Mouse (Mus musculus) T-cell, adult 66 days (primary cell): ENCODE results near the gene Ndufaf7. TPM values are rescaled to one million over a fixed set of nuclear protein-coding genes. Genes with fewer than 3 reads are reported as not detected.

ENCODE experiments used
- total RNA-seq, 2 experiments: library from RNA; stranded (reverse); gene quantifications; 3 replicates in 1 of 2; 4 replicates in 1 of 2; pipeline ENCODE4 v1.2.4; 2023

Ndufaf7 gene
- total RNA-seq, result 10 to 100 TPM; 16.7 to 19.1 TPM

DNA sequence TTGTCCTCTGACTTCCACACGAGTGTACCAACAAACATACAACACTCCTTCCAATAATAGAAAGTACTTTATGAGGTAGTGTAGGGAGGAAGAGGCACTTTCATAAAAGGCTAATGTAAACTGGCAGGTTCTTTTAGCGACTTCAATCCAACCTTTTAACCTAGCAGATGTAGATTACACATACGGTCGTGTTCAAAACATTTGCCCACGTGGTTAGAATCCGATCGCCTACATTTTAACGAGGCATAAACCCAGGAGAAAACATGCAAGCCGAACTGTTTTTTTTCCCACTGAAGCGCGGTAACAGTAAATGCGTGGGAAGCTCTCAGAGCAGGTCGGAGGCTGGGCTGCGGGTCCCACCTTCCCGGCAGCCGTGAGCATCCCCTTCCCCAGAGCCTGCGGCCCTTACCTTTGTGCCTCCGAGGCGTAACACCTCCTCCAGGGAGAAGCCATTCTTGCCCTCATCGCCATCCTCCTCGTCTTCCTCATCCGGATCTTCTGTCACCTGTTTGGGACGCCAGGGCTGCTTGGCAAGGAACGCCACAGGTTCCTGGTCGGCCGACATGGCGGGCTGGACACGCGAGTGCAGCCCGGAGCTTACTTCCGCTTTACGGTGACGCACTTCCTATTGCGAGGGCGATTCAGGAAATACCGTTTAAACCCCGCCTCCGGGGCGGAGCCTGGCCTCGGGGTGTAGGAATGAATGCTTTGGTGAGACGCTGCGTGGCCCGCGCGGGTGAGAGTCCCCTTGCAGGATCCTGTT lies at the start of gene Ndufaf7, which contains the start of gene Cebpz:
Gene Ndufaf7 (plus strand): TSS at position 671 of the 763 bp plus-strand sequence.
Gene Cebpz (minus strand): TSS at position 601 of the 763 bp plus-strand sequence.

DNA sequence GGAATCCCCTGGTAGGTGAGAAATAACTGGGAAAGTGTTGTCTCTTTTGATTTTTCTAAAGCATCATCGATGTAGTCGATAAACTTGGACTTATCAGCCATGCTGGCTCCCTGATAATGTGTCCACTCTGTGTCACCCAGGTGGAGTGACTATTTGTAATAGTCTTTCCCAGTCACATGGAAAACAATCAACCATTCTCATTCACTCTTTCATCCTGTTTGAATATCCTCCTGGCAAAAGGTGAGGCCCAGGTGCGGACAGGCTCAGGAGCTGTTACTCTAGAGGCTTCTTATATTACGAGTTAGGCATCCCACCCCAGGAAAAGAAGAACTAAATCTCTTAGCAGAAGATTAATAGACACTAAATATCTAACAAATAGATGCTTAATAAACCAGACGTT lies 30.0 kb upstream of the Ndufaf7 start, which contains the start of gene Sult6b1:
Gene Sult6b1 (minus strand): TSS at position 101 of the 400 bp plus-strand sequence.

DNA sequence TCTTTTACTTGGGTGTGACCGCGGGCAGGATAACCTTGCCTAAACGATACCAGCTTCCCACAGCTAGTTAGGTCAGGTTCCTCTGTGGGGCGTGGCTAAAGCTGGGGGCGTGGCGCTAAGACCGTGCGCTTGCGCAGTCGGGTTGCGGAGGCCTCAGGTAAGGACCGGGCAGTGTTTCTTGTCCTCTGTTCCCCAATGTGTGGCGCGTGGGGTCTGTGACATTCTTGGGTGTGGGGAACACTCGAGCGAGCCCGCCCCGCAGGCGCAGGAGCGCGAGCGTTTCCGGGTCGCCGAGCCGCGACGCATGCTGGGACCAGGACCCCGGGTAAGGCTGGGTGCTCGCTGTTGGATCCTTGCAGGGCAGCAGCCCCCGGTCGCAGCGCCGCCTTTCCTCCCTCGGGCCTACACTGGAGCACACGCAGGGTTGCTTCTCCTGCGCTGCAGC lies 20.5 kb upstream of the Ndufaf7 start, which contains the start of gene Cebpzos:
Gene Cebpzos (plus strand): TSS at position 132 of the 445 bp plus-strand sequence.

Other genes starting within 250 kb of the Ndufaf7 start
- gene Strn, start 199.9 kb upstream of the Ndufaf7 start, total RNA-seq, result 10 to 100 TPM; 36.8 to 39.4 TPM
- gene Heatr5b, start 101.8 kb upstream of the Ndufaf7 start, total RNA-seq, result 10 to 100 TPM; 28.9 to 36.1 TPM
- 10 to 100 TPM; 25.0 to 35.6 TPM for gene Gpatch11, start 101.6 kb upstream of the Ndufaf7 start, total RNA-seq
- 10 to 100 TPM; 24.8 to 25.0 TPM for gene Eif2ak2, start 54.6 kb upstream of the Ndufaf7 start, total RNA-seq
- gene Sult6b1, start 30.1 kb upstream of the Ndufaf7 start, total RNA-seq, result not detected
- 10 to 100 TPM; 11.0 to 11.4 TPM for gene Cebpzos, start 20.6 kb upstream of the Ndufaf7 start, total RNA-seq
- 10 to 100 TPM; 89.8 to 98.6 TPM for gene Cebpz, start 70 bp upstream of the Ndufaf7 start, total RNA-seq
- gene Prkd3, start 83.7 kb downstream of the Ndufaf7 start, total RNA-seq, result 10 to 100 TPM; 58.3 to 59.5 TPM
- 1 to 10 TPM; 6.6 to 8.7 TPM for gene Qpct, start 114.8 kb downstream of the Ndufaf7 start, total RNA-seq